Mouse (Mus musculus) induced T-regulatory cell, adult 2 months (primary cell): Measurements from ENCODE around the gene Glp2r.

Experiments used
- DNase-seq: peaks from one replicate; pipeline ENCODE4 v3.0.0-alpha.2; 2012; ENCODE audit warnings: low read depth

The Glp2r gene

DNA sequence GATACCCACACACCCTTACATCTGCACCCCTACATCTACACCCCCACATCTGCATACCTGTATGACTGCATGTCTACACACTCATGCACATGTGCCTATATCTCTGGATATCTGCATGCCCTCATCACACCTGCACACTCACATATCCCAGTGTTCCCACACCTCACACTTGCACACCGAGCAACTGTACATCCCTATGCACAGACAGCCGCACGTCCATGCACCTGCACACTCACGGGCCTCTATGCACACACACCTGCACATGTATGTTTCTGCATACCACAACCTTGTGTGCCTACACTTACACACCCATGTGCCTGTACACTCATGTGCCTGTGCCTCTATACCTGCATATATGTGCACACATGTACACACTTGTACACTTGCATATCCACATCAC, 107.5 kb downstream of the Glp2r start:
- no peak for DNase-seq

- no peak for DNase-seq
Observed at GRCm38 (mm10) chr11:67661465-67661864, 109.5 kb downstream of the Glp2r start.

DNA sequence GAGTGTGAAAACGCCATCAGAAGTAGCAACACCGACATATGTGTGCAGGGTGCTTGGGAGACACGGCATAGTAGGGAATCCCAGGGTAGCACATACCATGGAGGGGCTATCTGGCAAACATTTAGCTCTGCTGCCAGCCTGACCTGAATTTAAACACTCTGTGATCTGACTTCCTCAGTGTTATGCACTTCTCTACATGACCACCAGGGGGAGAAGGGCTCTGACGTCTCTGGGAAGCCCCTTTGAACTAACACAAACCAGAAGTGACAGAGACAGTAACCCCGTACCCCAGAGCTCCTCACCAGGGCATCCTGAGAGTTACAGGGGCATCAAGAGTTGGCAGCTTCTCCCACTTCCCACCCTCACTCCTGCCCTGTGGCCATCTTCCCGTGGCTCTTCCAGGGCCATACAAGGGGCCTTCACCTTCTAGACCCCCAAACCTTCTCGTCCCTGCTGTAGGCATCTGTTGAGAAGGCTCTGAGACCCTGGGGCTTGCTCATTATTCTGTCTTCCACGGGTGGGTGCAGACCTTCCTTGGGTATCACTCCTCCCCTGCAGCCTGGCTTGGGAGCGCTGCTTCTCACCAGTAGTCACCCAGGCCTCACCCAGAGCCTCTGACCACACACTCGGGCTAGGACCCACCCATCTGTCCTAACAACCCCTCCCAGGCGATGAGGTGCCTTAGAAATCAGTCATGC, 113.1 kb downstream of the Glp2r start:
- DNase-seq: peak; percentile 72

DNA sequence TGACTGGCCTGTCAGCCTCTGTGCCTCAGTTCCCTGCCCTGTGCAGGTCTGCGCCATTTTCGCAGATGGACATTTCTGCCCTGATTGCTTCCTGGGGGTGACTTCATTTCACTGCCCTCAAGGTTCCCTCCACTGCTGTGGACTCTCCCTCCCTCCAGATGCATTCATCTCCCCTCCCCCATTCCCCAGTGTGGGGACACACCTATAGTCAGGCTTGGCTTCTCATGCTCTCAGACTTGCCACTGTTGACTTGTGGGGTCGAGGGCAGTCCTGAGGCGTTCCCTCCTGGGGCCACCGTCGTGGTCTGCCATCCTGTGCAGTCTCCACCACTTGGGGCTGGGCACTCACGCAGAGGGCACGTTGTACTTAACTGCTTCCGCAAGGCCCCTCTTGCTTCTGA, 114.1 kb downstream of the Glp2r start:
- DNase-seq: no peak

DNA sequence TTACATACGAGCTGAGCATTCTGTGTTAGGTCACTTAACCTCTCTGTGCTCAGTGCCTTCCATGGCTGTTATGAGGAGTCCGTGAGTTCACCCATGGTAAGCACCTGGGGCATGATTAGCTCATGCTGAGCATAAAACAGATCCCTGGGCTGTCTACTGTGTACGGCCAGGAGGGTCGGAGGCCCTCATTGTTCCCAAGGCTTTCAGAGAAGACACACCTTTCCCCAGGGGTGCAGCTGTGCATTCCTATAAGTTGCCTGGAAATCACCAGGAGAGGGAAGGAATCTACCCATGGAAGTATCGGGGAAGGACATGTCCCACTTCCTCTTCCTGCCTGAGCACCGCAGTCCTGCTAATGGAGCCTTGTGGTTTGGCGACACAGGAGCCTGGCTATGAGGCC, 114.6 kb downstream of the Glp2r start:
- DNase-seq: no peak

DNA sequence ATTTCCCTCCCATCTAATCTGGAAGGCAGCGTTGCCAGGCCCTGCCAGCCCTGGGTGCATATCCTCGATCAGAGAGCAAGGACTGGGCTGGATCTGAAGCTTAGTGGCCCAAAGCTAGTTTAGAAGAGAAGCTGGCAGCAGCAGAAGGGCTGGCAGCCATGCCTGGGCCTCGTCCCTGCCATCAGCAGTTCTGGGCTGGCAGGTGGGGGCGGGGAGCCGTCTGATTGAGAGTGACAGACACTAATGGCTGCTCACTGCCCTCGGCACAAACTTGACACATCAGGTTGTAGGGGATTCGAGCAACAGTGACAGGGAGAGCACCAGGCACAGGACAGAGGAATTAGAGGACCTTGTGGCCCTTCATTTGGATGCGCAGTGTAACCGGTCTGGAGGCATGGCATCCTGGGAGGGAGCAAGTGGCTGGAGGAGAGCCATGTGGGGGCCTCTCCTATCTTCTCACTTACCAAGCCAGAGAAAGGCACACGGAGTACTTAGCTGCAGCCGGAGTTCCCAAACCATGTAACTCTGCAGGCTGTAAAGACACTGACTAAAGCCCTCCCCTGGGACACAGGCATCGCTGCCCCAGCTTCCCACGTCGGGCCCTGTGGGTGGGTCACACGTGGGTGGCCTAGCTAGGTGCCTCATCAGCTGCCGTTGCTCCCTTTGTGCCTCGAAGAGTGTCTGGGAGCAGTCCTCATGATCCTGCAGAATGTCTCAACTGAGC, 115.6 kb downstream of the Glp2r start:
- DNase-seq: no peak

- DNase-seq: no peak
Observed at GRCm38 (mm10) chr11:67654514-67654913, 116.4 kb downstream of the Glp2r start.

- DNase-seq: no peak
Observed at GRCm38 (mm10) chr11:67653521-67654090, 117.3 kb downstream of the Glp2r start.

DNA sequence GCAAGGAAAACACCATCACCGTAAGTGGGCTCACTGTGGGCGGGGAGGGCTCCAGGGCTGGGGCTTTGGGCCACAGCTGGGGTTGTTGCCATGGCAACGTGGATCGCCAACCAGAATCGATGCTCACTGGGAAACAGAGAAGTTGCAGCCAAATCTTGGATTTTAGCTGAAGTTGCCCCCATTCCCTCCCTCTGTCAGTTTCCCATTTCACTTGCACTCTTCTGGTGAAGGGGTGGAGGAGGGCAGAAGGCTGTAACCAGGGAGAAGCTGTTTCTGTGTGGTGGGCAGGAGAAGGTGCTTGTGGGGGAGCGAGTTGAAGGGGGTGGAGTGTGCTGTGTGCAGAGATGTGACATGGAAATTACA, 118.1 kb downstream of the Glp2r start:
- no peak for DNase-seq

DNA sequence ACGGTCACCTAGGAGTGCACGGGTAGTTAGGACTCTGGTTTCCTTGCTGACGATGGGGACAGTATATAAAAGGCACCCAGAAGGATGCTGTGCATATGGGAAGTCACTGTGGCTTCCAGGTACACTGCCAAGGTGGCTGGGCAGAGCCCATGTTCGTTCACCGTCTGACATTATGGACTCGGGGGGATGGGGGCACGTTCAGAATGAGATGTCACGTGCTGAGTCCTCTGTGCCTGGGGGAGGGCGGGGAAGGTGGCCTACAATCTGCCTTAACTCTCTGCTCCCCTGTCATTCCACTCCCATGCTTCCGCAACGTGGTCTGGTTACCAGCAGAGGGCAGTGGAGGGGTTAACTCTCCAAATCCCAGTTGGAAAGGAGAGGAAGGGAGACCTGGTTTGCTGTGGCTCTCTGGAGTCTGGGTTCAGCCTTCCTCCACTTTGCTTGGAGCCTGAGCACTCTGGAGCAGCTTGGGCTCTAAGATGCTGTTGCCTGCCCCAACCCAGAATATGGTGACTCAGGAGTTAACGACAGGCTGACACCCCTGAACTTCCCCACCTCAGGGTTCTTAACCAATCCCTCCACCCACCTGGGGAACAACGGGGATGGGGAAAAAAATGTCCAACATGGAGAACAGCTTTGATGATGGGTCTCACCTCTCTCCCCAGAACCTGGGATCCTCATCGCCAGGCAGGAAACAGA, 118.6 kb downstream of the Glp2r start:
- DNase-seq: peak; percentile 20

- no peak for DNase-seq
Observed at GRCm38 (mm10) chr11:67651731-67652130, 119.2 kb downstream of the Glp2r start.

DNA sequence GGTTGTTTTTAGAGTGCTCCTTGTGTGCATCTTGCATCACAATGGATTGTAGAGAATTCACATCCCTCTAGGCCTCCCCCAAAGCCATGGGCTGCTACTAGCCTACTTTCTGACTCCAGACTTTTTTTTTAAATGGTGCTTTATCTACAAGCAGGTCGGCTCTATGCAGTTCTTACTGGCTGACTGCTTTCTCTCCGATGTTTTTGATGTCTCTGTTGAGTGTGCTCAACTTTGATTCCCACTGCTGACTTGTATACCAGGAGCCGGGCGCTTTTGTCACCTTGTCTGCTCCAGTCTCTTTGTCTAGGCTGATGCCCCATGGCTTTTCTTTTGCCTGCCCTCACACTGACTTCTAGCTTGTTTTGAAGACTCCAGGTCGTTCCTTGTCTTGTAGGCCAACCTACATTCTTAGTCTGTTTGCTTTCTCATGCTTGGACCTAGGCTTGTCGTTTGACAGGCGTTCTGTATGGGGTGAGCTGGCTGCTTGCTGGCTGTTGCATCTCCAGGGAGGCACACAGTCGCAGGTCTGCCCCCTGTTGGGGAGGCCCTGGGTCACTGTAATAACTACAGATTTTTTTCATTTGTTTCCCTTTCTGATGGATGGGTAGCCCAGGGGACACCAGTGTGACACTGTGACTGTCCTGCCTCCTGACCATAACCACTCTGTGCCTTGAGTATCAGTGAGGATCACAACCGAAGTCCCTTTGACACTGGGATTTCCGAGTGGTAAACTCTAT, 120.8 kb downstream of the Glp2r start:
- DNase-seq: no peak

DNA sequence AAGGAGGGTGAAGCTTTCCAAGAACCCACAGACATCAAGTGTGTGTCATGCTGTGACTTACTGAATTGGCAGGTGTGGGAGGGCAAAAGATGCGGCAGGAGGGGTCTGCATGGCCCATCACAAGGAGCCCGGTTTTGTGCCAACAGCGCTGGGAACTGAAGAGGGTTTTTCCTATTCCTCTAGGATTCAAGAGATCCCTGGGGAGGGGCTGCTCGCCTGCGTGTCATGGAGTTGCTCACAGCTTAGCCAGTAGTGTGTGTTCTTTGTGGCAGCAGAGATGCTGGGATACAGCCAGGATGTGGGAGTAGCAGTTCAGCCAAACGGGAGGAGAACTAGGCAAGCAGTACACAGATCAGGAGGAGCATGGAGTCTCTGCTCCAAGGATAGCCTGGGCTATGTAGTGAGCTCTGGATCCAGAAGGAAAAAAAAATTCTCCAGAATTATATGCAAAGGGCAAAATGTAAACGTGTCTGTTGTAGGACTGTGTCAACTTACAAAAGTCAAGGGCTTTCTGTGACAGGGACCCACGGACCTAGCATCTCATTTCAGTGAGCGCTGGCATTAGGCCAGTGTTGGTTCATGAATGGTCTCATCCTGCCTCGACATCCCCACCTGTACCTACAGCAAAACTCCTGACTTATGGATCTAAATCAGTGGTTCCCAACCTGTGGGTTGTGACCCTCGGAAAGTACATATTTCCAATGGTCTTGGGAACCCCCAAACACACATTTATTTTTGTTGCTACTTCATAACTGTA, 122.1 kb downstream of the Glp2r start:
- DNase-seq: no peak

- DNase-seq: peak; percentile 59
Observed at GRCm38 (mm10) chr11:67647745-67648144, 123.2 kb downstream of the Glp2r start.

GRCm38 (mm10) chr11:67644632-67645149, 126.3 kb downstream of the Glp2r start:
- no peak for DNase-seq

- DNase-seq: no peak
Observed at GRCm38 (mm10) chr11:67643465-67643864, 127.5 kb downstream of the Glp2r start.

DNA sequence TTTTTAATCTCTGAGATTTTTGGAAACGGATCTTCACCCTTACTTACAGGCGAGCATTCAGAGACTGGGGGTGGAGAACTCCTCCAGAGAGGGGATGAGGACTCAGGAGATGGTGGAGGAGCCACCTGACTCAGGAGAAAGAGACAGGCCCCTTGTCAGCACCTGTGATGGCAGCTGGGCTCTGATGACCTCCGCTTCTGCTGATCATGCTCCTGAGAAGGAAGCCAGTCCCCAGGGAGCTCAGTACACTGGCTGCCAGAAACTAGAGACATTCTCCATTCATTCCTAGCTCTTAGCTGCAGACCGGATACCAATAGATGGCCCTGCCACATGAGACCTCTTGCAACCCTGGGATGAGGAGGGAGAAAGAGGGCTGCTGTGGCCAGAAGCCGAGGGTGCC, 128.1 kb downstream of the Glp2r start:
- DNase-seq: no peak

DNA sequence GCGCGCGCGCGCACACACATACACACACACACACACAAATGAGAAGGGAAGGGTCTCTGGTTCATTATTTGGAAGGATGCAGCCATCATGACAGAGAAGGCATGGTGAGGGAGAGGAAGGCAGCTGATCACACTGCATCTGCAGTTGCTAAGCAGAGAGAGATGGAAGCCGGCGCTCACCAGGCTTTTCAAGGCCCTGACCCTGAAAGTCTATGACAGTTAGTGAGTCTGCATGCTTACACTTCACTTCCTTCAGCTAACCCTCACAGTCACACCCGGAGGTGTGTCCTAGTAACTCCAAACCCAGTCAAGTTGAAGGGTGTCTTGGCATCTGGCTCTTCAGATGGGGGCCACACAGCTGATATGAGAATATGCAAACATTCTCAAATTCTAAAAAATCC, 128.5 kb downstream of the Glp2r start:
- no peak for DNase-seq

GRCm38 (mm10) chr11:67640299-67640698, 130.7 kb downstream of the Glp2r start:
- no peak for DNase-seq

DNA sequence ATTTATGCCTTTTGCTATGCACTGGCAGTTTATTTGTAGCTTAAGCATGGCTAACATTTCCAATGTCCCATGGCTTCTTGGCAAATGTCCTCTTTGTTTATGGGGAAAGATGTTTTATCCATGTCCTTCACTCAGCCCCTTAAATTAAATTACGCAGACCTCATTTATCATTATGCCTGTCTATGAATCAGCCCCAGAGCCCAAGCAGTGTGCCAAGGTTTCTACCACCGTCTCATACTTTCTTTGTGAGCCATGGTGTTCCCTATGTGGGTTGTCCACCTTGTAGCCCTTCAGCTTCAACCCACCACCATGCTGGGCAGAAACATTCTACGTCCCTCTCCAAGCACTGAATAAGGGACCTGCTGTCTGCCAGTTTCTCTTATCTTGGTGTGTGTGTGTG, 132.6 kb downstream of the Glp2r start:
- no peak for DNase-seq

GRCm38 (mm10) chr11:67636905-67637586, 133.9 kb downstream of the Glp2r start:
- DNase-seq: no peak
